Mouse (Mus musculus) heart, adult 11 months (tissue): ENCODE data around the gene Tedc1.
A peak's percentile ranks its signal among the peaks of the same experiment; 100 is the strongest.

Experiments
- DNase-seq: peaks from one replicate; pipeline ENCODE4 v3.0.0; 2022

Gene Tedc1

DNA sequence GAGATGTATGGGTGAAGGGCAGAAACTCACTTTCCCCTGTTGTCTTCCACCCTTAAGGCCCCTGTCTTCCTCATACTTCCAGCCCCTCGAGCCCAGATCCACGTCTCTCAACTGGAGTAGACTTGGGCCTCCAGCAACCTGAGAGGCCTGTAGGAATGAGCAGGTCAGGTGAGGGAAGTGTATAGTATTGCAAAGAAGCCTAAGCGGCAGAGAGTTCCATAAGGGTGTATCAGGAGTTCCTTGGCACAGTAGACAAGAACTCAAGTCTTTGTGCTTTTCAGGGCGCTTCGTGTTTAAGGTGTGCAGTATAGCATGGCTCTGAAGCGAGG lies 1.5 kb upstream of the Tedc1 start:
- peak; percentile 92 for DNase-seq

DNA sequence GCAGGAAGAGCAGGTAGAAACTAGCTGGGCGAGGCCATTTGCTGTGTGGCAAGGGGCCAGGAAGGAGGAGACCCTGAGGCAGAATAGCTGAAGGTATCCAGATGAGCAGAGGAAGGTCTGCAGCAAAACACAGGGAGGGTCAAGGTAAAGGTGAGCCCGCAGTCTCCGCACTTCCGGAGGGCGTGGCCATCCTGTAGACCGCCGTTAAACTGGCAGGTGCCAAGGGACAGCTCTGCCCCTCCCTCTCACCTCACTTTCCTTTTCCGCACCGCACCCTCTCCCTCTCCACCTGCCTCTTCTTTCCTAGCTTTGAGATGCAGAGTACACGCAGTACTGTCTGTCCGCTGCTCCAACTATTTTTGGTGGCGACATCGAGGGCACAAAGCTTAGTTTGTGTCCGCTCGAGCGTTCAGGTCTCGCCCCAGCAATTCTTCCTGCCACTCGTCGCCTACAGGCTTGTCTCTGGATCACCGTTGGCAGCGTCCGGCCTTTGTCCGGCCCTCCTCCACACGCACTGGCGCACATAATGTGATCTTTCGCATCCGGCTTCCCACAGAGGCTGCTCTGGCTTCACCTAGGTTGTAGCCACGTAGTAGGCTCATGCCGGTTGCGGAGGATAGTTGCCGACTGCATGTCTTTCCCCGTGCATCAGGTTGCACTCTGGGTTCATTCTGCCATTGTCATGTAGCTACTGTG lies 997 bp upstream of the Tedc1 start:
- DNase-seq: peak; percentile 97

GRCm38 (mm10) chr12:113156540-113156929 lies 314 bp downstream of the Tedc1 start:
- DNase-seq: no peak

DNA sequence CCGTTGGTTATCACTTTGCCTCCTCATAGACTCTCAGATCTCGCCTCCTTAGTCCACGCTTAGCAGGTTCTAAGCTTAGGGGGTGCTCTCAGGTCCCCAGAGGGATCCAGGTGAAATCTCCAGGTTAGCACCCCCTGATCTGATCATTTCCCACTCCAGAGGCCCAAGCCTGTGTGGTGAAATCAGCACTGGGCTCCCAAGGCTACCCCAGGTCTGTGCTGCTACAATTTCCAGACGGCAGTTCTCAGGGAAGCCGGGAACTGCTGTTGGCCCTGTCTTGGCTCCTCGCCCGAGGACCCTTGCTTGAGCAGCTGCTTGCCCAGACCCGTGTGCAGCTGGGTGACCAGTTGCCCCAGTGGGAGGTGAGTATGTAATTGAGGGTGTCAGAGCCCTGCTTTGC lies 781 bp downstream of the Tedc1 start:
- peak; percentile 96 for DNase-seq

DNA sequence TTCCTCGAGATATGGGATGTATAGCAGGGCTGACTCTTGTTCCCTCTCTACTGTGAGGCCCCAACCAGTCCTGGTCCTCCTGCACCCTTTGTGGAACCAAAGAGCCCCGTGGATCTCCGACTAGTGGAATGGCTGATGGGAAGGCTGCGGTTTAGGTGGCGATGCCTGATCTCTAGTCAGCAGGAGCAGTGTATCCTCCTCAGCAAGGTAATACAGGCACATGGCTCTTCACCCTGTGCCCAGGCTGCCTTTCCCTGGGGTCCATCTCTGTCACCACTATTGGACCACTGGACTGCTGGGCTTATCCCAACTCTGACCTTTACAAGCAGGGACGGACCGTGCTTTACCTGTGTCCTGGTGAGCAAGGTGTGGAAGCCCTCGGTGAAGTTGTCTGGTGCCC lies 1.3 kb downstream of the Tedc1 start:
- peak; percentile 91 for DNase-seq

- DNase-seq: peak; percentile 93
Observed at GRCm38 (mm10) chr12:113157971-113158370, 1.8 kb downstream of the Tedc1 start.

DNA sequence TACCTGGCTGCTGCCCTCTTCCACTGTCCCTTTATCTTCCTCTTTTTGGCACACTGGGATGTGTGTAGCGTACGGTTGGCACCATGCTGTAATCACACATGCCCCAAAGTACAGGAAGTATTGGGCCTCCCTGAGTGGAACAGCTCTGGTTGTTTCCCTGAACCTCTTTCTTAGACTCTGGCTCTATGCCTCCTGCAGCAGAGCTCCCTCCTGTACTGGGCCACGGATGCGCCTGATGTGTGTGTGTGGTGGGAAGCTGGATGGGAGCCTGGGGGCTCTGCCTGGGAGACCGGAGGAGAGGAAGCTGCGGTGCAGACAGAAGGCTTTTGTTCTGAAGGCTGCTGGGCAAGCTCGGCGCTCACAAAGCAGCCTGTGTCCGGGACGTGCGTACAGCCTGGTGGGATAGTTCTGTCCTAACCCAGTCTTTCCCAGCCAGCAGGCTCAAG lies 7.4 kb downstream of the Tedc1 start:
- peak; percentile 82 for DNase-seq

- peak; percentile 92 for DNase-seq
Observed at GRCm38 (mm10) chr12:113168031-113168536, 11.9 kb downstream of the Tedc1 start.

GRCm38 (mm10) chr12:113176960-113177725 lies 20.9 kb downstream of the Tedc1 start:
- DNase-seq: no peak

DNA sequence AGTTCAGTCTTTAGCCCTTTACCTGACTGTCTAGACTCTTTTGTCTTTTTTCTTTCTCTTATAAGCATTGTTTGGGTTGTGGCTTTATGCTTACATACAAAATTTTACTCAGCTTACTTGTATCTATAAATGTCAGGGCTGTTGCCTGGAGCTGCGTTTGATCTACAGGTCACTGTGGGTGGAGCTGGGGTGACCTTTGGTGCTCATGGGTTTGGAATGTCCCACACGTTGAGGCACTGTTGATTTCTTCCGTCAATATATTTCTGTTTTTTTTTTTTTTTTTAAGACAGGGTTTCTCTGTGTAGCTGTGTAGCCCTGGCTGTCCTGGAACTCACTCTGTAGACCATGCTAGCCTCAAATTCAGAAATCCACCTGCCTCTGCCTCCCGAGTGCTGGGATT lies 24.8 kb downstream of the Tedc1 start:
- no peak for DNase-seq

DNA sequence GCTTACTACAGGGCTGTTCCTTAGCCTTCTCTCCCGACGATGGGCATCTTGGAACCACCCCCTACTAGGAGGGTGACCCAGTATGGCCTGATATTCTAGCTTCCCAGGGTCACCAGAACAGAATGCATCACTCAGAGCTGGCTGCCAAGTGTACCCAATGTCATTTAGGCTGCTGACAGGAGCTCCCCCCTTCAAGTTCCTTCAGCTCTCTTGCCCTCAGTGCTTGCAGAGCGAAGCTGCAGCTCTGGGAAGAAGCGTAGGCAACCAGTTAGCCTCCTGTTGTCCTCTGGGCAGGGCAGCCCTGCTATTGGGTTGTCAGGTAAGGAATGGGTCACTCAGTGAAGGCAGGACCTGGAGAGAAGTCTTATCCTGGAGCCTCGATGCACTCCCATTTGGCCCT lies 28.7 kb downstream of the Tedc1 start:
- no peak for DNase-seq

- DNase-seq: no peak
Observed at GRCm38 (mm10) chr12:113185442-113186291, 29.4 kb downstream of the Tedc1 start, which contains the start of gene Tmem121. Gene Tmem121 (plus strand): TSS chr12:113185930.

- no peak for DNase-seq
Observed at GRCm38 (mm10) chr12:113186326-113187010, 30.2 kb downstream of the Tedc1 start.

- DNase-seq: no peak
Observed at GRCm38 (mm10) chr12:113187011-113187375, 30.8 kb downstream of the Tedc1 start.

GRCm38 (mm10) chr12:113187584-113188295 lies 31.5 kb downstream of the Tedc1 start:
- DNase-seq: no peak

GRCm38 (mm10) chr12:113188349-113189055 lies 32.3 kb downstream of the Tedc1 start:
- no peak for DNase-seq

- no peak for DNase-seq
Observed at GRCm38 (mm10) chr12:113193423-113193822, 37.2 kb downstream of the Tedc1 start.

- peak; percentile 76 for DNase-seq
Observed at GRCm38 (mm10) chr12:113199132-113199531, 42.9 kb downstream of the Tedc1 start.

DNA sequence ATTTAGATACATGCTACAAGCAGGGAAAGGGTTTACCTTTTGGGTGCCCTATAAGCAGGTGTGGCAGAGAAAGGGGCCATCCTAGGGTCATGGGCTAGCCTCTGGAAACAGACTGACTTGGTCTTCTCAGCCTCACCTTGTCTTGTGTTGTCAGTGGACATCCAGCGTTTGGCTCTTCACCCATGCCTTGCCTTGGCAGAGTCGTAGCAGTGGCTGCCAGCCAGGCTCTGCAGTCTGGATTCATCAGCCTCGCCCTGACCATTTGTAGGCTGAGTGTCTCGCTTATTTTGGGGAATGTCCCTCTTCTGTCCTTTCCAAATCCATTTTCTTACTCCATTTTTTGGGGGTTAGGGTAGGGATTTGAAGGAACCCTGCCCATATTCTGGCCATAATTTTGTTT lies 45.1 kb downstream of the Tedc1 start:
- no peak for DNase-seq

DNA sequence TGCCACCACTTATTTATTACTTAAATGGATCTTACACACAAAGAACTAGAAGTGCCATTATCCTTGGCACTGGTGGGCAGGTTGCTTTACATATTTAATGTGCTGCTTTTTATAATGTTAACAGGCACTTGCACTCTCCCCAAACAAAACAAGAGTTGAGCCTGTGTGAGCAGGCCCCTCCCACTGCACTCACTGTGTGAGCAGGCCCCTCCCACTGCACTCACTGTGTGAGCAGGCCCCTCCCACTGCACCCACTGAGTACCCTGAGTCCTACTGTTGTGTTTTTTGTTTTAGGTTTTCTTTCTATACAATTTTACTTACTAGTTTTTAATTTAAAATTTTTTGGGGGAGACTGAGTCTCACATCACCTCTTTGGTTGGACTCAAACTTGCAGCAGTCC lies 45.8 kb downstream of the Tedc1 start:
- DNase-seq: no peak

- peak; percentile 82 for DNase-seq
Observed at GRCm38 (mm10) chr12:113203522-113203921, 47.3 kb downstream of the Tedc1 start.
